Mouse (Mus musculus): ENCODE results near the gene Kif1b. TPM values are rescaled to one million over a fixed set of nuclear protein-coding genes. Genes with fewer than 3 reads are reported as not detected.
A peak's percentile ranks its signal among the peaks of the same experiment; 100 is the strongest.

Gene Kif1b
- polyA plus RNA-seq, 1 experiment from 2014 or later, result 50.7 TPM

GRCm38 (mm10) chr4:149150256-149150655, 157.2 kb downstream of the Kif1b start:
- Histone ChIP-seq H3K9ac (replicated peaks; ENCODE audit: low read depth, low read length) (no peak overlapping the region), H3K4me3 (ENCODE audit: low read depth, low read length) (no peak overlapping the region), H3K9me3 (ENCODE audit: control insufficient read depth, low read depth, low read length) (no peaks in the 10 kb centered on the region), H3K27ac (ENCODE audit: low read length) (no peak overlapping the region), H3K27me3 (ENCODE audit: control insufficient read depth, insufficient read depth, low read length) (no peaks in the 10 kb centered on the region), H3K4me1 (ENCODE audit: control insufficient read depth, insufficient read depth, low read length) (peaks cover 5% of the 10 kb centered on the region; the same call in 1 of the 2 replicates), H3K4me2 (replicated peaks; ENCODE audit: low read depth, low read length) (no peak overlapping the region), H3K36me3 (ENCODE audit: control insufficient read depth, insufficient read depth, low read length) (peaks cover 50% of the 10 kb centered on the region)
- WGBS, result 77% methylated on average over 11 of the region's 11 CpGs
- ATAC-seq (ENCODE audit: insufficient number of reproducible peaks, insufficient read depth, low FRiP score, low read depth), result no peak

- peaks cover 5% of the 10 kb centered on the region; the same call in 1 of the 2 replicates for H3K4me1 ChIP-seq (ENCODE audit: control insufficient read depth, insufficient read depth, low read length)
- no peak overlapping the region for H3K27ac ChIP-seq (ENCODE audit: low read length)
- 69% methylated on average over 7 of the region's 7 CpGs for WGBS
- ATAC-seq (ENCODE audit: insufficient number of reproducible peaks, insufficient read depth, low FRiP score, low read depth), result no peak
- no peak overlapping the region for H3K9ac ChIP-seq (replicated peaks; ENCODE audit: low read depth, low read length)
- H3K4me3 ChIP-seq (ENCODE audit: low read depth, low read length), result no peak overlapping the region
- H3K36me3 ChIP-seq (ENCODE audit: control insufficient read depth, insufficient read depth, low read length), result peaks cover 43% of the 10 kb centered on the region
- H3K9me3 ChIP-seq (ENCODE audit: control insufficient read depth, low read depth, low read length), result no peaks in the 10 kb centered on the region
- no peak overlapping the region for H3K4me2 ChIP-seq (replicated peaks; ENCODE audit: low read depth, low read length)
- no peaks in the 10 kb centered on the region for H3K27me3 ChIP-seq (ENCODE audit: control insufficient read depth, insufficient read depth, low read length)
These were observed 157.9 kb downstream of the Kif1b start for GRCm38 (mm10) chr4:149149611-149150010.

GRCm38 (mm10) chr4:149149196-149149595, 158.3 kb downstream of the Kif1b start:
- Histone ChIP-seq H3K36me3 (ENCODE audit: control insufficient read depth, insufficient read depth, low read length) (peaks cover 39% of the 10 kb centered on the region), H3K9me3 (ENCODE audit: control insufficient read depth, low read depth, low read length) (no peaks in the 10 kb centered on the region), H3K27me3 (ENCODE audit: control insufficient read depth, insufficient read depth, low read length) (no peaks in the 10 kb centered on the region), H3K9ac (replicated peaks; ENCODE audit: low read depth, low read length) (no peak overlapping the region), H3K4me1 (ENCODE audit: control insufficient read depth, insufficient read depth, low read length) (peaks cover 5% of the 10 kb centered on the region; the same call in 1 of the 2 replicates), H3K4me2 (replicated peaks; ENCODE audit: low read depth, low read length) (no peak overlapping the region), H3K4me3 (ENCODE audit: low read depth, low read length) (no peak overlapping the region), H3K27ac (ENCODE audit: low read length) (no peak overlapping the region)
- 81% methylated on average over 9 of the region's 9 CpGs for WGBS
- no peak for ATAC-seq (ENCODE audit: insufficient number of reproducible peaks, insufficient read depth, low FRiP score, low read depth)

GRCm38 (mm10) chr4:149148084-149148483, 159.4 kb downstream of the Kif1b start:
- no peak for ATAC-seq (ENCODE audit: insufficient number of reproducible peaks, insufficient read depth, low FRiP score, low read depth)
- Histone ChIP-seq H3K9ac (replicated peaks; ENCODE audit: low read depth, low read length) (no peak overlapping the region), H3K4me1 (ENCODE audit: control insufficient read depth, insufficient read depth, low read length) (peaks cover 5% of the 10 kb centered on the region; the same call in 1 of the 2 replicates), H3K36me3 (ENCODE audit: control insufficient read depth, insufficient read depth, low read length) (peaks cover 28% of the 10 kb centered on the region), H3K27ac (ENCODE audit: low read length) (no peak overlapping the region; the same call in 1 of the 2 replicates), H3K4me3 (ENCODE audit: low read depth, low read length) (no peak overlapping the region), H3K27me3 (ENCODE audit: control insufficient read depth, insufficient read depth, low read length) (no peaks in the 10 kb centered on the region), H3K4me2 (replicated peaks; ENCODE audit: low read depth, low read length) (no peak overlapping the region), H3K9me3 (ENCODE audit: control insufficient read depth, low read depth, low read length) (no peaks in the 10 kb centered on the region)
- WGBS, result 76% methylated on average over 4 of the region's 4 CpGs

- H3K9me3 ChIP-seq (ENCODE audit: control insufficient read depth, low read depth, low read length), result no peaks in the 10 kb centered on the region
- 74% methylated on average over 7 of the region's 7 CpGs for WGBS
- H3K27ac ChIP-seq (ENCODE audit: low read length), result no peak overlapping the region; the same call in 1 of the 2 replicates
- H3K9ac ChIP-seq (replicated peaks; ENCODE audit: low read depth, low read length), result no peak overlapping the region
- peaks cover 23% of the 10 kb centered on the region for H3K36me3 ChIP-seq (ENCODE audit: control insufficient read depth, insufficient read depth, low read length)
- H3K4me2 ChIP-seq (replicated peaks; ENCODE audit: low read depth, low read length), result no peak overlapping the region
- ATAC-seq (ENCODE audit: insufficient number of reproducible peaks, insufficient read depth, low FRiP score, low read depth), result peak; percentile 47; the same call in 1 of the 2 replicates
- no peaks in the 10 kb centered on the region for H3K27me3 ChIP-seq (ENCODE audit: control insufficient read depth, insufficient read depth, low read length)
- H3K4me1 ChIP-seq (ENCODE audit: control insufficient read depth, insufficient read depth, low read length), result peaks cover 5% of the 10 kb centered on the region; the same call in 1 of the 2 replicates
- no peak overlapping the region for H3K4me3 ChIP-seq (ENCODE audit: low read depth, low read length)
These were observed 160.0 kb downstream of the Kif1b start for GRCm38 (mm10) chr4:149147528-149147927.

GRCm38 (mm10) chr4:149145151-149145550, 162.3 kb downstream of the Kif1b start:
- peaks cover 5% of the 10 kb centered on the region; the same call in 1 of the 2 replicates for H3K36me3 ChIP-seq (ENCODE audit: control insufficient read depth, insufficient read depth, low read length)
- H3K4me3 ChIP-seq (ENCODE audit: low read depth, low read length), result no peak overlapping the region
- 60% methylated on average over 4 of the region's 4 CpGs for whole genome bisulfite sequencing
- no peak for ATAC-seq (ENCODE audit: insufficient number of reproducible peaks, insufficient read depth, low FRiP score, low read depth)
- H3K4me2 ChIP-seq (replicated peaks; ENCODE audit: low read depth, low read length), result no peak overlapping the region
- H3K9me3 ChIP-seq (ENCODE audit: control insufficient read depth, low read depth, low read length), result no peaks in the 10 kb centered on the region
- H3K27me3 ChIP-seq (ENCODE audit: control insufficient read depth, insufficient read depth, low read length), result no peaks in the 10 kb centered on the region
- H3K27ac ChIP-seq (ENCODE audit: low read length), result no peak overlapping the region
- H3K9ac ChIP-seq (replicated peaks; ENCODE audit: low read depth, low read length), result no peak overlapping the region
- peaks cover 5% of the 10 kb centered on the region; the same call in 1 of the 2 replicates for H3K4me1 ChIP-seq (ENCODE audit: control insufficient read depth, insufficient read depth, low read length)

GRCm38 (mm10) chr4:149144459-149144858, 163.0 kb downstream of the Kif1b start:
- no peaks in the 10 kb centered on the region for H3K36me3 ChIP-seq (ENCODE audit: control insufficient read depth, insufficient read depth, low read length)
- 5% methylated on average over 3 of the region's 3 CpGs for WGBS
- no peak overlapping the region for H3K4me3 ChIP-seq (ENCODE audit: low read depth, low read length)
- H3K9me3 ChIP-seq (ENCODE audit: control insufficient read depth, low read depth, low read length), result no peaks in the 10 kb centered on the region
- no peaks in the 10 kb centered on the region for H3K27me3 ChIP-seq (ENCODE audit: control insufficient read depth, insufficient read depth, low read length)
- no peak overlapping the region for H3K27ac ChIP-seq (ENCODE audit: low read length)
- H3K9ac ChIP-seq (replicated peaks; ENCODE audit: low read depth, low read length), result no peak overlapping the region
- no peak overlapping the region for H3K4me2 ChIP-seq (replicated peaks; ENCODE audit: low read depth, low read length)
- peaks cover 5% of the 10 kb centered on the region; the same call in 1 of the 2 replicates for H3K4me1 ChIP-seq (ENCODE audit: control insufficient read depth, insufficient read depth, low read length)
- peak; percentile 81 for ATAC-seq (ENCODE audit: insufficient number of reproducible peaks, insufficient read depth, low FRiP score, low read depth)

GRCm38 (mm10) chr4:149143594-149143993, 163.9 kb downstream of the Kif1b start:
- no peak for ATAC-seq (ENCODE audit: insufficient number of reproducible peaks, insufficient read depth, low FRiP score, low read depth)
- H3K4me3 ChIP-seq (ENCODE audit: low read depth, low read length), result no peak overlapping the region
- WGBS, result 31% methylated on average over 4 of the region's 4 CpGs

GRCm38 (mm10) chr4:149138515-149138914, 169.0 kb downstream of the Kif1b start:
- H3K4me3 ChIP-seq (ENCODE audit: low read depth, low read length), result no peak overlapping the region
- 79% methylated on average over 8 of the region's 8 CpGs for WGBS
- no peak overlapping the region for H3K9ac ChIP-seq (replicated peaks; ENCODE audit: low read depth, low read length)
- 0 out of 2 replicates have a peak, but pooled peaks cover 3% of the 10 kb centered on the region for H3K4me1 ChIP-seq (ENCODE audit: control insufficient read depth, insufficient read depth, low read length)
- no peaks in the 10 kb centered on the region for H3K9me3 ChIP-seq (ENCODE audit: control insufficient read depth, low read depth, low read length)
- H3K4me2 ChIP-seq (replicated peaks; ENCODE audit: low read depth, low read length), result no peak overlapping the region
- no peak for ATAC-seq (ENCODE audit: insufficient number of reproducible peaks, insufficient read depth, low FRiP score, low read depth)
- no peaks in the 10 kb centered on the region for H3K27me3 ChIP-seq (ENCODE audit: control insufficient read depth, insufficient read depth, low read length)
- no peaks in the 10 kb centered on the region for H3K36me3 ChIP-seq (ENCODE audit: control insufficient read depth, insufficient read depth, low read length)
- H3K27ac ChIP-seq (ENCODE audit: low read length), result no peak overlapping the region

More at GRCm38 (mm10) chr4:149143594-149143993, 163.9 kb downstream of the Kif1b start:
- Histone ChIP-seq H3K9ac (replicated peaks; ENCODE audit: low read depth, low read length) (no peak overlapping the region), H3K36me3 (ENCODE audit: control insufficient read depth, insufficient read depth, low read length) (no peaks in the 10 kb centered on the region), H3K4me2 (replicated peaks; ENCODE audit: low read depth, low read length) (no peak overlapping the region), H3K27me3 (ENCODE audit: control insufficient read depth, insufficient read depth, low read length) (no peaks in the 10 kb centered on the region), H3K9me3 (ENCODE audit: control insufficient read depth, low read depth, low read length) (no peaks in the 10 kb centered on the region), H3K27ac (ENCODE audit: low read length) (no peak overlapping the region), H3K4me1 (ENCODE audit: control insufficient read depth, insufficient read depth, low read length) (peaks cover 5% of the 10 kb centered on the region; the same call in 1 of the 2 replicates)
